Mouse (Mus musculus) v-Abl transformed pro-B cells (cell line): ENCODE results near the gene Gm49361.

ENCODE experiments used
- in situ Hi-C, 2 experiments: fragments of 400-800 bp; cut with MboI; formaldehyde crosslinking; loops; one replicate each; pipeline ENCODE4 v1.15.1; 2025; ENCODE audit not compliant: unreplicated experiment in 2 of 2

Gene Gm49361

DNA sequence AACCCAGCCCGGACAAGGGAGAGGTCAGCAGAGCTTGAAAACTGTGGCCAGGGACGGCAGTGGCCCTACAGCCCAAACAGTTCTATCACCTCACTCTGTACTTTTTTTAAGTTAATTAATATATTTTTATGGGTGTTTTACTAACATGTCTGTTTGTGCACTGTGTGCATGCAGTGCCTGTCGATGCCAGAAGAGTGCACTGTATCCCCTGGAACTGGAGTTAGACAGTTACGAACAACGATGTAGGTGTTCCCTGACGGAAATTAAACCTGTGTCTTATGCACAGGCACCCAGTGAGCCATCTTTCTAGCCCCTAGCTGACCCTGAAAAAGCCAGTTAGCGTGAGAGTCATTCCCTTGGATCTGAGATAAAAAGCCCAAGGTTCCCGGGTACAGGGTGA lies 50.4 kb downstream of the Gm49361 start:
- in situ Hi-C loops = loop anchor here in 1 of 2 experiments (25.0 kb wide), 2 partner anchors 342 to 1017 kb away; no protein-coding TSS in a partner anchor

GRCm38 (mm10) chr14:57694246-57694645 lies 51.7 kb downstream of the Gm49361 start:
- in situ Hi-C loops = loop anchor here in 1 of 2 experiments (25.0 kb wide), 2 partner anchors 343 to 1018 kb away; no protein-coding TSS in a partner anchor

- in situ Hi-C loops = loop anchor here in 1 of 2 experiments (25.0 kb wide), 2 partner anchors 345 to 1020 kb away; no protein-coding TSS in a partner anchor
Observed at GRCm38 (mm10) chr14:57692517-57693130, 53.3 kb downstream of the Gm49361 start.

- in situ Hi-C loops = loop anchor here in 1 of 2 experiments (25.0 kb wide), 2 partner anchors 346 to 1021 kb away; no protein-coding TSS in a partner anchor
Observed at GRCm38 (mm10) chr14:57691316-57691715, 54.6 kb downstream of the Gm49361 start.

- in situ Hi-C loops = loop anchor here in 1 of 2 experiments (25.0 kb wide), 2 partner anchors 347 to 1022 kb away; no protein-coding TSS in a partner anchor
Observed at GRCm38 (mm10) chr14:57690681-57691080, 55.2 kb downstream of the Gm49361 start.

- in situ Hi-C loops = loop anchor here (10.0 to 25.0 kb wide), 5 partner anchors 107 to 1427 kb away; partner anchors contain the start of genes Mrpl57 (in 2 of the 2), Ska3 (in 2 of the 2) and Sap18 (in 1 of the 2)
Observed at GRCm38 (mm10) chr14:57688066-57688465, 57.8 kb downstream of the Gm49361 start.

GRCm38 (mm10) chr14:57687441-57687840 lies 58.5 kb downstream of the Gm49361 start:
- in situ Hi-C loops = loop anchor here (10.0 to 25.0 kb wide), 5 partner anchors 107 to 1427 kb away; partner anchors contain the start of genes Mrpl57 (in 2 of the 2), Ska3 (in 2 of the 2) and Sap18 (in 1 of the 2)

DNA sequence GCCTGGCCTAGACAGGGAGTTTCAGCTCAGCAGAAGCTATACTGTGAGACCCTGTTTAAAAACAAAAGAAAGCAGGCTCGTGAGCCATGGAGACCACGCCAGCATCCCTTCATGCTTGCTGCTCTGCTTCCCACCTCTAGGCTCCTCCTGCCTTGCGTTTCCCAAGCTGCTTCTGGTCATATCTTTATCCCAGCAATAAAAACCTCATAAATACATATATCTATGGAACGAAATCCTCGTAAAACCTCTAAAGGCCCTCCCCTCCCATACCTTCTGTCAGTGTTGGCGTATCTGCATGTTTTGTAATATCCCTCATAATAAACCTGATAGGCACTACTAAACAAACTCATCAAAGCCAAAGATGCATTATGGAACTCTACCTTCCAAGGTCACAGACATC lies 59.3 kb downstream of the Gm49361 start:
- in situ Hi-C loops = loop anchor here (10.0 to 25.0 kb wide), 5 partner anchors 108 to 1428 kb away; partner anchors contain the start of genes Mrpl57 (in 2 of the 2), Ska3 (in 2 of the 2) and Sap18 (in 1 of the 2)

GRCm38 (mm10) chr14:57684579-57684978 lies 61.3 kb downstream of the Gm49361 start:
- in situ Hi-C loops = loop anchor here (5.0 to 25.0 kb wide), 8 partner anchors 110 to 1430 kb away; partner anchors contain the start of genes Mrpl57 (in 2 of the 2), Ska3 (in 2 of the 2) and Sap18 (in 1 of the 2)

- in situ Hi-C loops = loop anchor here (5.0 to 25.0 kb wide), 8 partner anchors 112 to 1432 kb away; partner anchors contain the start of genes Mrpl57 (in 2 of the 2), Ska3 (in 2 of the 2) and Sap18 (in 1 of the 2)
Observed at GRCm38 (mm10) chr14:57682751-57683150, 63.2 kb downstream of the Gm49361 start.

DNA sequence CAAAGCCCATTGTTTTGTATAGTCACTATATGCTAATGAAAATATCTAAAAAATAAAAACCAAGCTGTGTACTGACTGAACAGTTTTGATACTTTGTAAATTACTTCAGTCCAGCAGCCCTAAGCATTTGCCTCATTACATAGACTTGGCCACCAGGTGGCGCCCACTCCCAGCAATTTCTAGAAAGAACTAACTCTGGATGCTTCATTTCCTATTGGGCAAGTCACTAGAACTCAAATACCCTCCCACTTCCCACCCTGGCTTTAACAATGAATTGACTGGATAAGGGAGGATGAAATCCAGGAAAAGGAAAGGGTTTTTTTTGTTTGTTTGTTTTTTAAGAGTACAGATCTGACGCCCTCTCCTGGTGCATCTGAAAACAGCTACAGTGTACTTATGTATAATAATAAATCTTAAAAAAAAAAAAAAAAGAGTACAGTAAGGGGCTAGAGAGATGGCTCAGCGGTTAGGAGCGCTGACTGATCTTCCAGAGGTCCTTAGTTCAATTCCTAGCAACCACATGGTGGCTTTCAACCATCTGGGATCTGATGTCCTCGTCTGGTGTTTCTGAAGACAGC lies 65.9 kb downstream of the Gm49361 start:
- in situ Hi-C loops = loop anchor here (5.0 to 25.0 kb wide), 9 partner anchors 115 to 1435 kb away; partner anchors contain the start of genes Mrpl57 (in 2 of the 2), Ska3 (in 2 of the 2) and Sap18 (in 1 of the 2)

DNA sequence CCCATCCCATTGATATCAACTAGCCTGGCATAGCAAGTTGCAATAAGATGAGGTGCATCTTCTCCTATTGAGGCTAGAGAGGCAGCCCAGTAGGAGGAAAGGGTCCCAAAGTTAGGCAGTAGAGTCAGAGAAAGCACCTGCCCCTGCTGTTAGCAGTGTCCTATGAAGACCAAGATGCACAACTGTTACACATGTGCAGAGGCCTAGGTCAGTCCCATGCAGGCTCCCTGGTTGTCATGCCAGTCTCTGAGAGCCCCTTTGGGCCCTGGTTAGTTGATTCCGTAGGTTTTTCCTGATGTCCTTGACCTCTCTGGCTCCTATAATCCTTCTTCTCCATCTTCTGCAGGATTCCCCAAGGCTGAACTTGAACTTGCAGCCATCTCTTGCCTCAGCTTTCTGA lies 66.4 kb downstream of the Gm49361 start:
- in situ Hi-C loops = loop anchor here (10.0 to 25.0 kb wide), 3 partner anchors 305 to 1033 kb away; no protein-coding TSS in a partner anchor

DNA sequence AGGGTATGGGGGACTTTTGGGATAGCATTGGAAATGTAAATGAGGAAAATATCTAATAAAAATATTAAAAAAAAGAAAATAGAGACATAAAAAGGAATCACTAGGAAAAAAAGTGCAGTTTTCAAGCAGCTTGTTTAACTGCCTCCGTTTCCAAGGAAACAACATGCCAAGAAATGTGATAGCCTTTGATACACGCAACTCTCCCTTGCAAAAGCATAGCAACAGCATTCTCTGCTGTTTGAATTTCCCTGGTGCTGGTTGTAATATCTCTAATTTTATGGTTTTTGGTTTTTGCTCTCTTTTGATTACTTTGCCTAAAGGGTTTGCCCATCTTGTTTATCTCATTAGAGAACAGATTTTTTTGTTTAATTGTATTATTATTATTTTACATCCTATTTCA lies 70.4 kb downstream of the Gm49361 start:
- in situ Hi-C loops = loop anchor here (10.0 to 25.0 kb wide), 3 partner anchors 301 to 1037 kb away; no protein-coding TSS in a partner anchor

- in situ Hi-C loops = loop anchor here in 1 of 2 experiments (25.0 kb wide), 1 partner anchor 1922 kb away; the partner anchor contains the start of gene Cdadc1
Observed at GRCm38 (mm10) chr14:57665628-57665950, 80.3 kb downstream of the Gm49361 start.

GRCm38 (mm10) chr14:57664822-57665627 lies 80.9 kb downstream of the Gm49361 start, which contains the start of gene Xpo4:
TSS of gene Xpo4 (minus strand) at chr14:57665430.
- in situ Hi-C loops = loop anchor here in 1 of 2 experiments (25.0 kb wide), 1 partner anchor 1922 kb away; the partner anchor contains the start of gene Cdadc1

DNA sequence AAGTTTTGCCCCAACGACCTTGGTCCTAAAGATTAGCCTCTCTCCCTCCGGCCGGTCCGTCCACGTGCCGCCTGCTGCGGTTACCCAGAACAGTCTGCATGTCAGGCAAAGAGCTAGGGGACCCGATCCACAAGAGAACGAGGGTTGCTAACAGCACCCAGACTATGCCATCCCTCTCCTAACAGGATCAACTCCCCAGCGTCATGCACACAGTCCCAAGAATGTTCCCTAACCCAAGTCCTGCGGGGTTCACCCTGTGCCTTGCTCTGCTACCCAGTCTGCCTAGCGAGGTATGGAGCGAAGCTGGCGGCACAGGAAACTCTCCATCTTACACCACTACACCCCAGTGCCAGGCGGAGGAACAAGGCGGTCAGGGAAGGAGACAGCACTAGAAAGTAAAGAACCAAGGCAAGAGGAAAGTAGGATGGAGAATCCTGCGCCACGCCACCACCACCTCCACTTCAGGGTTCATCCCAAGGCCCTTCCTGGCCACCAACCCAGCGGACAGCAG lies 81.5 kb downstream of the Gm49361 start:
- in situ Hi-C loops = loop anchor here in 1 of 2 experiments (25.0 kb wide), 1 partner anchor 1923 kb away; the partner anchor contains the start of gene Cdadc1

- in situ Hi-C loops = loop anchor here in 1 of 2 experiments (25.0 kb wide), 1 partner anchor 1924 kb away; the partner anchor contains the start of gene Cdadc1
Observed at GRCm38 (mm10) chr14:57663630-57664029, 82.3 kb downstream of the Gm49361 start.

DNA sequence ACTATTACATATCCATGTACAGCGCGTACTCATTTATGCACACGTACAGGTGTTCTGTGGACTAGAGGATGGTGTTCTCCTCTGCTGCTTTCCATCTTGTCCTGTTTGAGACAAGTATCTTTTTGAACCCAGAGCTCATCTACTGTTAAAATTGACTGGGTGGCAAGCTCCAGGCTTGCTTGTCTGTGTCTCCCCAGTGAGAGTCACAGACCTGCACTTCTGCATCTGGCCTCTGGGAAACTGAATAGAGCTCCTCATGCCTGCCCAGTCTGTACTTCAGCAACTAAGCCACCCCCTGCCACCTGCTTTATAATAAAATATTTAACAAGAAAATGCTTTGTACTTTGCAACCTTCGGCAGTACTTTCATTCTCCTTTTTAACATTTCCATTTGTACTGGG lies 87.6 kb downstream of the Gm49361 start:
- in situ Hi-C loops = loop anchor here in 1 of 2 experiments (25.0 kb wide), 1 partner anchor 1929 kb away; the partner anchor contains the start of gene Cdadc1

- in situ Hi-C loops = loop anchor here in 1 of 2 experiments (25.0 kb wide), 1 partner anchor 1930 kb away; the partner anchor contains the start of gene Cdadc1
Observed at GRCm38 (mm10) chr14:57657500-57657899, 88.4 kb downstream of the Gm49361 start.
